Mouse (Mus musculus) central nervous system, embryonic 14 days (tissue): ENCODE results near the gene Hmgcll1. TPM values are rescaled to one million over a fixed set of nuclear protein-coding genes. Genes with fewer than 3 reads are reported as not detected.

Source experiments
- polyA plus RNA-seq: library from polyadenylated mRNA; depleted of rRNA; stranded (reverse); fragments of >200 nt; gene quantifications from 2 replicates; pipeline ENCODE4 v1.2.3, GENCODE M21; 2012; rRNA removed

Hmgcll1 gene
- polyA plus RNA-seq: 10.9 and 12.7 TPM in 2 replicates

DNA sequence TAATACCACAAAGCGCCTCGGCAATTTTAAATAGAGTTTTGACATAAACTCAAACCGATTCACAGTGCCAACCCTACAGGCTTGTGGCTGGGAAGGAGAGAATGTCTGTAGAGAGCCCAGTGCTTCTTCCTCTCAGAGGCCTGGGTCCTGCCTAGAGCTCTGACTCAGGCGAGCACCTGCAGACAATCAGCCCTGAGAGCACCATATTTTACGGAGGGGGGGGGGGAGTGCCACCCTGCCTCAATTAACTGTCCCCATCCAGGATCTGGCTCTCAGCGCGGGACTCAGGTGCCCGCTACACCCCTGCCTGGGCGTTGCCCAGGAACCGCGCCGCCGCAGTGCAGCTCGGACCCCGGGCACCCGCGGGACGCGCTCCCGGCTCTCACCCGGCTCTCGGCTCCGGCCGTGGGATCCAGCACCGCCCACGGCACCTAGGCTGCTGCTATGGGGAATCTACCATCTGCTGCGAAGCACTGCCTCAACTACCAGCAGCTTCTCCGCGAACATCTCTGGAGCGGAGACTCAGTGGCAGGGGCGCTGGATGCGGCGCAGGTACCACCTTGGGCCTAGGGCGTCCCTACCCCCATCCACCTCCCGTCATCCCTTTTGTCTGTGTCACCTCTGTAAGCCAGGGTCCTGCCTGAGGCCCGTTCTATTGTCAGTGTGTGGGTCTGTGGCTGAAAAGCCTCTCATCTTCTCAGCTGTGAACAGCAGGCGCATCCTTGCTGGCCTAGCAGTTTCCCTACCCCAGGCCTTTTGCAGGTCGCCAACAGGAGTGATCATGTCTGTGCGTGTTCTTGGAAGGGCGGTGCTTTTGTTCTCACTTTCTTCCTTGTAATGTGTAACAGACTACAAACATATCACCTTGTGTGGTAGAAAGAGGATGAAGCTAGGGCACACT lies at the start of gene Hmgcll1:
Gene Hmgcll1, plus strand, starts transcription at position 225 of the 901 bp plus-strand sequence.

Other genes starting within 250 kb of the Hmgcll1 start
- gene Bmp5, start 239.5 kb upstream of the Hmgcll1 start, polyA plus RNA-seq: 2.9 and 7.5 TPM in 2 replicates
- gene Gfral, start 198.8 kb downstream of the Hmgcll1 start, polyA plus RNA-seq: not detected in 2 replicates